Mouse (Mus musculus) adrenal gland, adult (tissue): Measurements from ENCODE around the gene Olfr1090.

Experiments used
- DNase-seq, 2 experiments: peaks; one replicate each; pipeline ENCODE4 v3.0.0; 2022 to 2023; ENCODE audit warnings: low spot score in 1 of 2; ENCODE audit not compliant: inconsistent age in 2 of 2

Olfr1090 gene

GRCm38 (mm10) chr2:86758893-86759292, at the start of gene Olfr1090:
Gene Olfr1090, minus strand, starts transcription at chr2:86758993.
- DNase-seq, result no peak

GRCm38 (mm10) chr2:86782179-86782578, 23.4 kb upstream of the Olfr1090 start, which contains the start of gene Olfr1093:
Gene Olfr1093, plus strand, starts transcription at chr2:86782479.
- DNase-seq, result no peak

GRCm38 (mm10) chr2:86761050-86761449, 2.3 kb upstream of the Olfr1090 start:
- DNase-seq, result no peak

GRCm38 (mm10) chr2:86733601-86734000, 25.2 kb downstream of the Olfr1090 start, which contains the start of gene Olfr1089:
Gene Olfr1089, minus strand, starts transcription at chr2:86733701.
- no peak for DNase-seq
